Mouse (Mus musculus): ENCODE data around the gene Slc37a3.
"Not testable (repeated sequence)": the region's sequence is repeated elsewhere in the genome, so short reads cannot be mapped to it uniquely, and the experiment has no call there.

Slc37a3 gene

GRCm38 (mm10) chr6:39379224-39379623, 1.7 kb upstream of the Slc37a3 start:
- peak; percentile 61 for DNase-seq (ENCODE audit: low read depth, low spot score)

- DNase-seq (ENCODE audit: low read depth, low spot score) = peak; percentile 62
These were observed 823 bp upstream of the Slc37a3 start for GRCm38 (mm10) chr6:39378161-39378835.

- peak; percentile 13 for DNase-seq (ENCODE audit: low read depth, low spot score)
These were observed 700 bp downstream of the Slc37a3 start for GRCm38 (mm10) chr6:39376775-39377174.

GRCm38 (mm10) chr6:39373301-39373955, 4.0 kb downstream of the Slc37a3 start:
- DNase-seq (ENCODE audit: low read depth, low spot score) = no peak

GRCm38 (mm10) chr6:39372727-39373126, 4.7 kb downstream of the Slc37a3 start:
- DNase-seq (ENCODE audit: low read depth, low spot score) = peak; percentile 18

- no peak for DNase-seq (ENCODE audit: low read depth, low spot score)
These were observed 5.4 kb downstream of the Slc37a3 start for GRCm38 (mm10) chr6:39372042-39372441.

GRCm38 (mm10) chr6:39369631-39370030, 7.8 kb downstream of the Slc37a3 start:
- no peak for DNase-seq (ENCODE audit: low read depth, low spot score)

- peak; percentile 56 for DNase-seq (ENCODE audit: low read depth, low spot score)
These were observed 14.8 kb downstream of the Slc37a3 start for GRCm38 (mm10) chr6:39362684-39363083.

GRCm38 (mm10) chr6:39359207-39359606, 18.3 kb downstream of the Slc37a3 start:
- DNase-seq (ENCODE audit: low read depth, low spot score) = not testable (repeated sequence)

- no peak for DNase-seq (ENCODE audit: low read depth, low spot score)
These were observed 28.5 kb downstream of the Slc37a3 start for GRCm38 (mm10) chr6:39348946-39349345.

- DNase-seq (ENCODE audit: low read depth, low spot score) = no peak
These were observed 29.3 kb downstream of the Slc37a3 start for GRCm38 (mm10) chr6:39347880-39348814.

- no peak for DNase-seq (ENCODE audit: low read depth, low spot score)
These were observed 30.4 kb downstream of the Slc37a3 start for GRCm38 (mm10) chr6:39346991-39347501.

GRCm38 (mm10) chr6:39345430-39345829, 32.0 kb downstream of the Slc37a3 start:
- no peak for DNase-seq (ENCODE audit: low read depth, low spot score)

- DNase-seq (ENCODE audit: low read depth, low spot score) = peak; percentile 71
These were observed 33.5 kb downstream of the Slc37a3 start for GRCm38 (mm10) chr6:39344020-39344419.

- no peak for DNase-seq (ENCODE audit: low read depth, low spot score)
These were observed 35.7 kb downstream of the Slc37a3 start for GRCm38 (mm10) chr6:39341798-39342197.

GRCm38 (mm10) chr6:39338359-39338758, 39.1 kb downstream of the Slc37a3 start:
- DNase-seq (ENCODE audit: low read depth, low spot score) = no peak

GRCm38 (mm10) chr6:39334873-39335272, 42.6 kb downstream of the Slc37a3 start:
- no peak for DNase-seq (ENCODE audit: low read depth, low spot score)

GRCm38 (mm10) chr6:39334224-39334623, 43.3 kb downstream of the Slc37a3 start:
- no peak for DNase-seq (ENCODE audit: low read depth, low spot score)

- DNase-seq (ENCODE audit: low read depth, low spot score) = peak; percentile 27
These were observed 45.3 kb downstream of the Slc37a3 start for GRCm38 (mm10) chr6:39331998-39332700.

GRCm38 (mm10) chr6:39330981-39331380, 46.5 kb downstream of the Slc37a3 start:
- no peak for DNase-seq (ENCODE audit: low read depth, low spot score)

- DNase-seq (ENCODE audit: low read depth, low spot score) = no peak
These were observed 57.2 kb downstream of the Slc37a3 start for GRCm38 (mm10) chr6:39320286-39320685.
